Mouse (Mus musculus): ENCODE measurements around the gene Atp13a3. TPM values are rescaled to one million over a fixed set of nuclear protein-coding genes. Genes with fewer than 3 reads are reported as not detected.

Gene Atp13a3
- polyA plus RNA-seq (2014; fragmentation: Illumina TruSeq; extraction: RNeasy Lipid Tissue Mini Kit (QIAGEN cat#74804); ENCODE audit: insufficient read depth, low read depth, low replicate concordance) = 25.7 TPM

GRCm38 (mm10) chr16:30405925-30406670 is at the start of gene Atp13a3:
Gene Atp13a3 (minus strand): TSS chr16:30405975.

DNA sequence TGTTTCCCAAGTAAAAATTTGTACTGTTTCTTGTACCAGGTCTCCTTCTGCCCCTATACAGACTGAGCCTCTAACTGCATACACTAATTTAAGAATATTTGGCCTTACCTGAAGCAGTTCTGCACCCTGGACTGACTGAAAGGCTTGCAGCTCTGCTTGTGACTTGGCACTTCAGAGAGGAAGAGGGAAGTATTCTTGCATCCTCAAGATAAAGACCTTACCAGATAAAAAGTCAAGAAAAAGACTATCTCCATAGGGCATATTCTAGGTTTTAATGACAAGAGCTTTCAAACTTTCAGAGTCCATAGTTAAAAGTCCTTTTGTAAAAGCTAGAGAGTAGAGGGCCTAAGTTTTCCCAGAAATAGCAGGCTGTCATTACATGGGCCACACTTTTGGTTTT is 95.1 kb downstream of the Atp13a3 start, which contains the start of gene Gp5:
Gene Gp5, minus strand, starts transcription at position 133 of the 400 bp plus-strand sequence.

DNA sequence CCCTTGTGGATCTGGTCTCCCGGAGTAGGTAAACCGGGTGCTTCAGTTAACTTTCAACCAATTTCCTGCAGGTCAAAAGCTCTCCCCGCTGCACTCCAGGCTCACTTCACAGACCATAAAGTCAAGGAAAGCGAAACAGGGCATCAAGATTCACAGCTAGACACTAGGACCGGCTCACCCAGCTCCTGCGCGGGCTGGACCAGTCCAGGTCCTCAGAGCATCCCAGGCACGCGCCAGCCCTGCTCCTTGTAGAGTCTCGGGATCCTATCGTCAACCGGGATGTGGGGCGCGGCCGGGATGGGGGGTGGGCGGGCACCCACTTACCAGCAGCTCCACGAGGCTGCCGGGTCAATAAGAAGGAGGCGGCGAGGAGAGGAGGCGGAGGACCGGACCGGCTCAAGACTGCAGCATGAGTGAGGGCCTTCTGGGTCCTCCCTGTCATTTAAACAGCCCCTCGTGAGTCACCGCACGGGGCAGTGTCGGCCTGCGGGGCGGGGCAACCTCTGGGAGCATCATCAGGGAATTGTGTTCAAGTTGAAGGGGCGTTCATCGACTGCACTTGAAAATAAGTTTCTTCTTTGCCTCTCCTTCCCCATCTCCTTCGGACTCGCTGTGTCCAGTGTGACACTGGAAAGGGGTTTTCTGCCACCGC is 122.8 kb downstream of the Atp13a3 start, which contains the start of gene Lrrc15:
Gene Lrrc15, minus strand, starts transcription at position 413 of the 652 bp plus-strand sequence.

DNA sequence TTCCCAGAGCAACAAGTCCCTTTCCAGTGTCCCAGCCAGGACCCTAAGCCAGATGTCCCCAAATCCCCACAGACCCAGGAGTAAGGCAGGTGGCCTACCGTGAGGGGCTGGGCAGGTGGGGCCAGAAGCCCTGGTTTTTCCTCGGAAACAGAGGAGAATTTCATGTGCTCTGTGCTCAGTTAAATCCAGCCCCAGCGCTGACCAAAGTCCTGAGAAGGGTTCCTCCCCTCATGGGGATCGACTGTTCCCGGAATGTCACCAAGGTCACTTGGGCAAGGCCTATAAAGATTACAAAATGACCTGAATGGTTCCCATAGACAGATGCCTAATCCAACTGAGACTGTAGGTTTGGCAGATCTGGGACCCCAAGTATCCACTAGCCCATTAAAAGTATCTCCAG is 138.4 kb downstream of the Atp13a3 start, which contains the start of gene Cpn2:
Gene Cpn2, minus strand, starts transcription at position 141 of the 400 bp plus-strand sequence.

Other genes with a start within 250 kb of the Atp13a3 start
- gene Cpn2, start 138.5 kb downstream of the Atp13a3 start, polyA plus RNA-seq (2014; fragmentation: Illumina TruSeq; extraction: RNeasy Lipid Tissue Mini Kit (QIAGEN cat#74804); ENCODE audit: insufficient read depth, low read depth, low replicate concordance) = 0.12 TPM
- gene Lrrc15, start 122.7 kb downstream of the Atp13a3 start, polyA plus RNA-seq (2014; fragmentation: Illumina TruSeq; extraction: RNeasy Lipid Tissue Mini Kit (QIAGEN cat#74804); ENCODE audit: insufficient read depth, low read depth, low replicate concordance) = not detected
- gene Gp5, start 95.2 kb downstream of the Atp13a3 start, polyA plus RNA-seq (2014; fragmentation: Illumina TruSeq; extraction: RNeasy Lipid Tissue Mini Kit (QIAGEN cat#74804); ENCODE audit: insufficient read depth, low read depth, low replicate concordance) = 0.95 TPM
- 12.2 TPM for gene Tmem44, start 144.9 kb upstream of the Atp13a3 start, polyA plus RNA-seq (2014; fragmentation: Illumina TruSeq; extraction: RNeasy Lipid Tissue Mini Kit (QIAGEN cat#74804); ENCODE audit: insufficient read depth, low read depth, low replicate concordance)
- 14.2 TPM for gene Lsg1, start 181.6 kb upstream of the Atp13a3 start, polyA plus RNA-seq (2014; fragmentation: Illumina TruSeq; extraction: RNeasy Lipid Tissue Mini Kit (QIAGEN cat#74804); ENCODE audit: insufficient read depth, low read depth, low replicate concordance)
- 17.8 TPM for gene Fam43a, start 193.7 kb upstream of the Atp13a3 start, polyA plus RNA-seq (2014; fragmentation: Illumina TruSeq; extraction: RNeasy Lipid Tissue Mini Kit (QIAGEN cat#74804); ENCODE audit: insufficient read depth, low read depth, low replicate concordance)

All from lung, adult 10 weeks (tissue).